Mouse (Mus musculus): Measurements from ENCODE around the gene Dnajc17. TPM values are rescaled to one million over a fixed set of nuclear protein-coding genes. Genes with fewer than 3 reads are reported as not detected.
A peak's percentile ranks its signal among the peaks of the same experiment; 100 is the strongest.

The Dnajc17 gene
- total and polyA plus RNA-seq, 3 experiments, result 2.5 to 10.1 (median 9.3) TPM

GRCm38 (mm10) chr2:119196316-119197108 lies 12.1 kb downstream of the Dnajc17 start:
- no peak overlapping the region for H3K9ac ChIP-seq (ENCODE audit: low read depth, low read length)
- no peaks in the 10 kb centered on the region; the same call in 1 of the 2 replicates for H3K79me2 ChIP-seq (replicated peaks; ENCODE audit: control insufficient read depth, insufficient read depth, low read length)
- H3K27ac ChIP-seq, result no peak overlapping the region
- H3K4me1 ChIP-seq (ENCODE audit: control insufficient read depth, insufficient read depth, low read length), result peaks cover 4% of the 10 kb centered on the region
- no peak for DNase-seq
- H3K36me3 ChIP-seq (ENCODE audit: control insufficient read depth, insufficient read depth, low read length), result no peaks in the 10 kb centered on the region
- intact Hi-C loops (cut with DNase I), result no loop called here
- 80% methylated on average over 4 of the region's 4 CpGs for WGBS
- no peak for TF ChIP-seq CTCF (IDR thresholded peaks at IDR 0.05)
- TF ChIP-seq EP300 (IDR thresholded peaks at IDR 0.05; ENCODE audit: insufficient read depth, low read depth, low read length), result no peak
- TF ChIP-seq POLR2A (IDR thresholded peaks at IDR 0.05; ENCODE audit: insufficient read depth, low read depth, low read length), result no peak
- H3K4me3 ChIP-seq, result no peak overlapping the region
- no peaks in the 10 kb centered on the region for H3K27me3 ChIP-seq (ENCODE audit: control insufficient read depth, insufficient read depth, low read length)

GRCm38 (mm10) chr2:119194140-119194539 lies 14.5 kb downstream of the Dnajc17 start:
- TF ChIP-seq CTCF (IDR thresholded peaks at IDR 0.05) (no peak), EP300 (IDR thresholded peaks at IDR 0.05; ENCODE audit: insufficient read depth, low read depth, low read length) (no peak), POLR2A (IDR thresholded peaks at IDR 0.05; ENCODE audit: insufficient read depth, low read depth, low read length) (no peak)
- intact Hi-C loops (cut with DNase I), result no loop called here
- Histone ChIP-seq H3K27me3 (ENCODE audit: control insufficient read depth, insufficient read depth, low read length) (no peaks in the 10 kb centered on the region), H3K27ac (peak overlapping the region; percentile 47), H3K36me3 (ENCODE audit: control insufficient read depth, insufficient read depth, low read length) (no peaks in the 10 kb centered on the region), H3K79me2 (replicated peaks; ENCODE audit: control insufficient read depth, insufficient read depth, low read length) (no peaks in the 10 kb centered on the region), H3K9ac (ENCODE audit: low read depth, low read length) (no peak overlapping the region), H3K4me1 (ENCODE audit: control insufficient read depth, insufficient read depth, low read length) (peaks cover 4% of the 10 kb centered on the region), H3K4me3 (no peak overlapping the region)
- WGBS, result 64% methylated on average over 5 of the region's 5 CpGs
- DNase-seq, result peak in 1 of 2 experiments; percentile 35

- DNase-seq, result no peak
- Histone ChIP-seq H3K4me1 (ENCODE audit: control insufficient read depth, insufficient read depth, low read length) (peaks cover 1% of the 10 kb centered on the region; the same call in 1 of the 2 replicates), H3K27me3 (ENCODE audit: control insufficient read depth, insufficient read depth, low read length) (no peaks in the 10 kb centered on the region), H3K9ac (ENCODE audit: low read depth, low read length) (no peak overlapping the region), H3K36me3 (ENCODE audit: control insufficient read depth, insufficient read depth, low read length) (no peaks in the 10 kb centered on the region), H3K4me3 (no peak overlapping the region), H3K27ac (no peak overlapping the region), H3K79me2 (replicated peaks; ENCODE audit: control insufficient read depth, insufficient read depth, low read length) (no peaks in the 10 kb centered on the region)
- TF ChIP-seq CTCF (IDR thresholded peaks at IDR 0.05), result no peak
- TF ChIP-seq EP300 (IDR thresholded peaks at IDR 0.05; ENCODE audit: insufficient read depth, low read depth, low read length), result no peak
- TF ChIP-seq POLR2A (IDR thresholded peaks at IDR 0.05; ENCODE audit: insufficient read depth, low read depth, low read length), result no peak
- WGBS, result 72% methylated on average over 5 of the region's 5 CpGs
- intact Hi-C loops (cut with DNase I), result no loop called here
These were observed 17.6 kb downstream of the Dnajc17 start for GRCm38 (mm10) chr2:119190969-119191368.

GRCm38 (mm10) chr2:119189029-119189710 lies 19.4 kb downstream of the Dnajc17 start:
- intact Hi-C loops (cut with DNase I), result loop anchor here (2.0 to 10.0 kb wide), 5 partner anchors 22 to 424 kb away; partner anchors contain the start of genes Ccdc9b, Gchfr and Rad51
- no peaks in the 10 kb centered on the region for H3K27me3 ChIP-seq (ENCODE audit: control insufficient read depth, insufficient read depth, low read length)
- H3K4me3 ChIP-seq, result peak overlapping the region; percentile 26; the same call in 1 of the 2 replicates
- H3K27ac ChIP-seq, result no peak overlapping the region
- no peak overlapping the region for H3K9ac ChIP-seq (ENCODE audit: low read depth, low read length)
- H3K79me2 ChIP-seq (replicated peaks; ENCODE audit: control insufficient read depth, insufficient read depth, low read length), result no peaks in the 10 kb centered on the region
- H3K4me1 ChIP-seq (ENCODE audit: control insufficient read depth, insufficient read depth, low read length), result peaks cover 1% of the 10 kb centered on the region; the same call in 1 of the 2 replicates
- H3K36me3 ChIP-seq (ENCODE audit: control insufficient read depth, insufficient read depth, low read length), result no peaks in the 10 kb centered on the region
- 3% methylated on average over 15 of the region's 15 CpGs for WGBS
- TF ChIP-seq POLR2A (IDR thresholded peaks at IDR 0.05; ENCODE audit: insufficient read depth, low read depth, low read length) (no peak), EP300 (IDR thresholded peaks at IDR 0.05; ENCODE audit: insufficient read depth, low read depth, low read length) (peak; percentile 67; the same call in 1 of the 2 replicates), CTCF (IDR thresholded peaks at IDR 0.05) (peak; percentile 66)
- DNase-seq, result peak; percentile 85 to 92

- Histone ChIP-seq H3K27me3 (ENCODE audit: control insufficient read depth, insufficient read depth, low read length) (no peaks in the 10 kb centered on the region), H3K4me1 (ENCODE audit: control insufficient read depth, insufficient read depth, low read length) (no peaks in the 10 kb centered on the region), H3K36me3 (ENCODE audit: control insufficient read depth, insufficient read depth, low read length) (no peaks in the 10 kb centered on the region), H3K27ac (no peak overlapping the region), H3K9ac (ENCODE audit: low read depth, low read length) (no peak overlapping the region), H3K4me3 (no peak overlapping the region), H3K79me2 (replicated peaks; ENCODE audit: control insufficient read depth, insufficient read depth, low read length) (no peaks in the 10 kb centered on the region)
- intact Hi-C loops (cut with DNase I), result loop anchor here (10.0 kb wide), 1 partner anchor 418 kb away; the partner anchor contains the start of gene Ccdc9b
- no peak for DNase-seq
- WGBS, result 93% methylated on average over 7 of the region's 7 CpGs
- TF ChIP-seq EP300 (IDR thresholded peaks at IDR 0.05; ENCODE audit: insufficient read depth, low read depth, low read length) (no peak), POLR2A (IDR thresholded peaks at IDR 0.05; ENCODE audit: insufficient read depth, low read depth, low read length) (no peak), CTCF (IDR thresholded peaks at IDR 0.05) (no peak)
These were observed 25.7 kb downstream of the Dnajc17 start for GRCm38 (mm10) chr2:119182914-119183313.
